Mouse (Mus musculus) lung, postnatal 0 days (tissue): ENCODE measurements around the gene Osbpl3.

ENCODE experiments used
- CTCF ChIP-seq: IDR thresholded peaks from 2 replicates; pipeline ENCODE4 v1.5.1; 2016; ENCODE audit warnings: antibody characterized with exemption, mild to moderate bottlenecking
- EP300 ChIP-seq: IDR thresholded peaks from 2 replicates; pipeline ENCODE4 v1.6.1; 2016; ENCODE audit warnings: antibody characterized with exemption, mild to moderate bottlenecking, control low read depth

DNA sequence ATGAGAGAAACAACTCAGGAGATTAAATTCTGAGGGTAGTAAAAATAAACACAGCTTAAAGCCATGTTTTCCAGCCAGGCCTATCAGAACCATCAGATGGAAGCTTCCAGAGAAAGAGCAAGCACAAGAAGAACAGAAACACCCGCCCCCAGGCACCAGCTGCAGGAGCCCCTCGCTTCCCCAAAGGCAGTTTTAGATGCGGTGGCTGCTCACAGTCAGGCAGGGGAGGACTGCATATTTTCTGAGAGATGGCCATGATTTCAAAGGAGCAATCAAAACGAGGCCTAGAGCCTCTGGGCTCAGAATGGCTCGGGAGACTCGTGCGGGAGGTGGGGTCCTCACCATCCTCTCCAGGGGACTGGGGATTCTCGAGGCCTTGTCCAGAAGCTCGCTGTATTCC lies 133.4 kb downstream of the Osbpl3 start:
- TF ChIP-seq CTCF, result no peak
- no peak for TF ChIP-seq EP300
